Mouse (Mus musculus): Measurements from ENCODE around the gene Syndig1l. TPM values are rescaled to one million over a fixed set of nuclear protein-coding genes. Genes with fewer than 3 reads are reported as not detected.

Syndig1l gene
- total and polyA plus RNA-seq, 2 experiments from 2014 or later: 15.7 to 32.0 TPM

GRCm38 (mm10) chr12:84670555-84670954 is 28.1 kb downstream of the Syndig1l start:
- no peak for ATAC-seq (ENCODE audit: low FRiP score)
- Histone ChIP-seq H3K27ac (ENCODE audit: low read depth, low read length) (no peak overlapping the region), H3K27me3 (ENCODE audit: insufficient read depth, low read length) (no peaks in the 10 kb centered on the region), H3K9me3 (ENCODE audit: low read length) (no peaks in the 10 kb centered on the region), H3K4me2 (ENCODE audit: low read depth, low read length, poor library complexity, severe bottlenecking) (no peak overlapping the region), H3K36me3 (ENCODE audit: insufficient read depth, low read length) (no peaks in the 10 kb centered on the region), H3K4me1 (ENCODE audit: insufficient read depth, low read length) (no peaks in the 10 kb centered on the region), H3K4me3 (ENCODE audit: low read depth, low read length) (no peak overlapping the region), H3K9ac (replicated peaks; ENCODE audit: low read length, poor library complexity, severe bottlenecking) (no peak overlapping the region)
- peak; percentile 51 for DNase-seq (ENCODE audit: low spot score)
- peak; percentile 48 for TF ChIP-seq CTCF (IDR thresholded peaks at IDR 0.05)
- 92% methylated on average over 3 of the region's 3 CpGs for WGBS

- no peaks in the 10 kb centered on the region for H3K9me3 ChIP-seq (ENCODE audit: low read length)
- H3K27ac ChIP-seq (ENCODE audit: low read depth, low read length): no peak overlapping the region
- H3K9ac ChIP-seq (replicated peaks; ENCODE audit: low read length, poor library complexity, severe bottlenecking): no peak overlapping the region
- H3K27me3 ChIP-seq (ENCODE audit: insufficient read depth, low read length): 0 out of 2 replicates have a peak, but pooled peaks cover 5% of the 10 kb centered on the region
- H3K4me2 ChIP-seq (ENCODE audit: low read depth, low read length, poor library complexity, severe bottlenecking): no peak overlapping the region
- no peaks in the 10 kb centered on the region for H3K36me3 ChIP-seq (ENCODE audit: insufficient read depth, low read length)
- no peaks in the 10 kb centered on the region for H3K4me1 ChIP-seq (ENCODE audit: insufficient read depth, low read length)
- DNase-seq (ENCODE audit: low spot score): peak; percentile 70
- 21% methylated on average over 3 of the region's 3 CpGs for WGBS
- ATAC-seq (ENCODE audit: low FRiP score): peak; percentile 31; the same call in 1 of the 2 replicates
- TF ChIP-seq CTCF (IDR thresholded peaks at IDR 0.05): peak; percentile 99
- H3K4me3 ChIP-seq (ENCODE audit: low read depth, low read length): no peak overlapping the region
These were observed 44.7 kb downstream of the Syndig1l start for GRCm38 (mm10) chr12:84653912-84654311.

GRCm38 (mm10) chr12:84650234-84650633 is 48.4 kb downstream of the Syndig1l start:
- Histone ChIP-seq H3K9ac (replicated peaks; ENCODE audit: low read length, poor library complexity, severe bottlenecking) (no peak overlapping the region), H3K27me3 (ENCODE audit: insufficient read depth, low read length) (0 out of 2 replicates have a peak, but pooled peaks cover 5% of the 10 kb centered on the region), H3K4me1 (ENCODE audit: insufficient read depth, low read length) (no peaks in the 10 kb centered on the region), H3K4me2 (ENCODE audit: low read depth, low read length, poor library complexity, severe bottlenecking) (no peak overlapping the region), H3K4me3 (ENCODE audit: low read depth, low read length) (no peak overlapping the region), H3K9me3 (ENCODE audit: low read length) (no peaks in the 10 kb centered on the region), H3K27ac (ENCODE audit: low read depth, low read length) (no peak overlapping the region), H3K36me3 (ENCODE audit: insufficient read depth, low read length) (no peaks in the 10 kb centered on the region)
- TF ChIP-seq CTCF (IDR thresholded peaks at IDR 0.05): no peak
- ATAC-seq (ENCODE audit: low FRiP score) (no peak), DNase-seq (ENCODE audit: low spot score) (no peak)
- 88% methylated on average over 12 of the region's 13 CpGs for WGBS

- no peak within 1 kb of the TSS for H3K9ac ChIP-seq (replicated peaks; ENCODE audit: low read length, poor library complexity, severe bottlenecking)
- H3K27ac ChIP-seq (ENCODE audit: low read depth, low read length): no peak within 1 kb of the TSS
- TF ChIP-seq CTCF (IDR thresholded peaks at IDR 0.05): no peak
- 9% methylated on average over 9 of the region's 9 CpGs for WGBS
- H3K4me2 ChIP-seq (ENCODE audit: low read depth, low read length, poor library complexity, severe bottlenecking): no peak within 1 kb of the TSS
- H3K27me3 ChIP-seq (ENCODE audit: insufficient read depth, low read length): peaks cover 30% of the 10 kb centered on the region
- no peaks in the 10 kb centered on the region for H3K9me3 ChIP-seq (ENCODE audit: low read length)
- no peaks in the 10 kb centered on the region for H3K4me1 ChIP-seq (ENCODE audit: insufficient read depth, low read length)
- ATAC-seq (ENCODE audit: low FRiP score) (no peak), DNase-seq (ENCODE audit: low spot score) (no peak)
- no peak within 1 kb of the TSS for H3K4me3 ChIP-seq (ENCODE audit: low read depth, low read length)
- H3K36me3 ChIP-seq (ENCODE audit: insufficient read depth, low read length): no peaks in the 10 kb centered on the region
These were observed 58.0 kb downstream of the Syndig1l start, which contains the start of gene Vrtn for GRCm38 (mm10) chr12:84640654-84641053. Gene Vrtn, plus strand, starts transcription at chr12:84641019.

GRCm38 (mm10) chr12:84640253-84640652 is 58.4 kb downstream of the Syndig1l start:
- H3K9ac ChIP-seq (replicated peaks; ENCODE audit: low read length, poor library complexity, severe bottlenecking): no peak overlapping the region
- no peak overlapping the region for H3K27ac ChIP-seq (ENCODE audit: low read depth, low read length)
- no peak overlapping the region for H3K4me2 ChIP-seq (ENCODE audit: low read depth, low read length, poor library complexity, severe bottlenecking)
- no peak for DNase-seq (ENCODE audit: low spot score)
- ATAC-seq (ENCODE audit: low FRiP score): no peak
- WGBS: 12% methylated on average over 5 of the region's 6 CpGs
- H3K36me3 ChIP-seq (ENCODE audit: insufficient read depth, low read length): no peaks in the 10 kb centered on the region
- peaks cover 30% of the 10 kb centered on the region for H3K27me3 ChIP-seq (ENCODE audit: insufficient read depth, low read length)
- no peak overlapping the region for H3K4me3 ChIP-seq (ENCODE audit: low read depth, low read length)
- no peak for TF ChIP-seq CTCF (IDR thresholded peaks at IDR 0.05)
- H3K9me3 ChIP-seq (ENCODE audit: low read length): no peaks in the 10 kb centered on the region
- no peaks in the 10 kb centered on the region for H3K4me1 ChIP-seq (ENCODE audit: insufficient read depth, low read length)

- Histone ChIP-seq H3K27ac (ENCODE audit: low read depth, low read length) (no peak overlapping the region), H3K4me2 (ENCODE audit: low read depth, low read length, poor library complexity, severe bottlenecking) (no peak overlapping the region), H3K9me3 (ENCODE audit: low read length) (no peaks in the 10 kb centered on the region), H3K27me3 (ENCODE audit: insufficient read depth, low read length) (no peaks in the 10 kb centered on the region), H3K4me3 (ENCODE audit: low read depth, low read length) (no peak overlapping the region), H3K4me1 (ENCODE audit: insufficient read depth, low read length) (no peaks in the 10 kb centered on the region), H3K9ac (replicated peaks; ENCODE audit: low read length, poor library complexity, severe bottlenecking) (no peak overlapping the region), H3K36me3 (ENCODE audit: insufficient read depth, low read length) (no peaks in the 10 kb centered on the region)
- no peak for TF ChIP-seq CTCF (IDR thresholded peaks at IDR 0.05)
- ATAC-seq (ENCODE audit: low FRiP score) (no peak), DNase-seq (ENCODE audit: low spot score) (no peak)
- 79% methylated on average over 3 of the region's 3 CpGs for WGBS
These were observed 66.8 kb downstream of the Syndig1l start for GRCm38 (mm10) chr12:84631867-84632266.

Other genes with a start within 250 kb of the Syndig1l start
- gene Aldh6a1, start 247.8 kb downstream of the Syndig1l start, total RNA-seq (2014; rRNA removed): 41.3 and 45.4 TPM in 2 replicates
- 37.4 and 40.1 TPM in 2 replicates for gene Aldh6a1, start 247.8 kb downstream of the Syndig1l start, polyA plus RNA-seq (2015; fragmentation: Nextera tagmentation; extraction: Ambion mirVana)
- gene Lin52, start 247.4 kb downstream of the Syndig1l start, total RNA-seq (2014; rRNA removed): 33.4 and 67.8 TPM in 2 replicates
- 22.8 and 26.7 TPM in 2 replicates for gene Lin52, start 247.4 kb downstream of the Syndig1l start, polyA plus RNA-seq (2015; fragmentation: Nextera tagmentation; extraction: Ambion mirVana)
- 1.8 and 3.0 TPM in 2 replicates for gene Vsx2, start 129.1 kb downstream of the Syndig1l start, total RNA-seq (2014; rRNA removed)
- gene Vsx2, start 129.1 kb downstream of the Syndig1l start, polyA plus RNA-seq (2015; fragmentation: Nextera tagmentation; extraction: Ambion mirVana): 0.83 and 1.2 TPM in 2 replicates
- 6.8 and 10.0 TPM in 2 replicates for gene Abcd4, start 81.4 kb downstream of the Syndig1l start, total RNA-seq (2014; rRNA removed)
- gene Abcd4, start 81.4 kb downstream of the Syndig1l start, polyA plus RNA-seq (2015; fragmentation: Nextera tagmentation; extraction: Ambion mirVana): 9.0 and 10.4 TPM in 2 replicates
- gene Vrtn, start 57.8 kb downstream of the Syndig1l start, total RNA-seq (2014; rRNA removed): not detected in 2 replicates
- gene Vrtn, start 57.8 kb downstream of the Syndig1l start, polyA plus RNA-seq (2015; fragmentation: Nextera tagmentation; extraction: Ambion mirVana): not detected in 2 replicates
- 39.8 and 42.5 TPM in 2 replicates for gene Npc2, start 74.3 kb upstream of the Syndig1l start, total RNA-seq (2014; rRNA removed)
- gene Npc2, start 74.3 kb upstream of the Syndig1l start, polyA plus RNA-seq (2015; fragmentation: Nextera tagmentation; extraction: Ambion mirVana): 43.9 and 44.8 TPM in 2 replicates
- 58.8 and 63.7 TPM in 2 replicates for gene Isca2, start 74.4 kb upstream of the Syndig1l start, total RNA-seq (2014; rRNA removed)
- gene Isca2, start 74.4 kb upstream of the Syndig1l start, polyA plus RNA-seq (2015; fragmentation: Nextera tagmentation; extraction: Ambion mirVana): 119 and 127 TPM in 2 replicates
- gene Ltbp2, start 177.7 kb upstream of the Syndig1l start, total RNA-seq (2014; rRNA removed): 0.28 and 4.0 TPM in 2 replicates
- 0.10 and 0.14 TPM in 2 replicates for gene Ltbp2, start 177.7 kb upstream of the Syndig1l start, polyA plus RNA-seq (2015; fragmentation: Nextera tagmentation; extraction: Ambion mirVana)